Comparison of ENCODE assay signal across 8 mouse cellular contexts in the genomic region with DNA sequence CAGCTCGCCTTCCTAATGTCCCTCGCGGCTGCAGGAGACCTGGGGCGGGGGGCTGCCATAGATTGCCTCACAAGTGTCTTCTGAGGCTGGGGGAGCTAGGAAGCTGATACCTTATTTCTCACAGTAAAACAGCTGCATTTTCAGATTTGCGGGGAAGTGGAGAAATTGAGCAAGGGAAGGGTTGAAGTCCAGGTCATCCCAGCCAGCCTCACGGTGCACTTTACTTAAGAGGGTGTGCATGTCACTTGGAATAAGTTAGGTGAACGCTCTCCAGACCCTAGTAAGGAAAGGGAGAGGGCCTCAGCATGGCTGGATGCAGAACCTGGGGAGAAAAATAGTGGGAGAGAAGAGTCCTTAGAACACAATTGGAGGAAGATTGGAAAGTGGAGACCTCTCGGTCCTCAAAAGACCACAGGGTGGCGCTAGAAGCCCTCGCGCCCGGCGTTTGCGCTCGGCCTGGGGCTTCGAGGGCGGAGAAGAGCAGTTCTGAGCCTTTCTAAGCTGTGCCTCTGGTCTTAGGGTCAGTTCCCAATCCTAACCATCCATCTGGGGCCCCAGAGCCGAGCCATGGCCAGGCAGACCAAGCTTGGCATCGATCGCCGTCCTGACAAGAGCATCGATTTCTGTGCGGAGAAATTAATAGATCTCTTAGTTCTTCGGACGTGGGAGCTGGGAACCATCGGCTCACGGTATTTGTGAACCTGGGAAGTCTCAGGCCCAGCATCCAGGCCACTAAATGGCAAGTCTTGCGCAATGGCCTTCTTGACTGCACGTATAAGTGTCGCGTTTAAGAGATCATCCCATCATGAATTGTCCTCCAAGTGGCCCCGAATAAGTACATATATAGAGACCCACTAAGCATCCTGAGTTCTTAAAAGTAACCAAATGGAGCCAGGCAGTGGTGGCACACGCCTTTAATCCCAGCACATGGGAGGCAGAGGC. TPM values are rescaled to one million over a fixed set of nuclear protein-coding genes. Genes with fewer than 3 reads are reported as not detected.
A peak's percentile ranks its signal among the peaks of the same experiment; 100 is the strongest.
DNase-seq lines count a peak whose midpoint lies in the region; ATAC-seq lines count a peak whose summit lies in the region.

No protein-coding gene starts in this region.

- ATAC-seq in liver, embryonic 13.5 days (ENCODE audit: low read depth) = no peak

- H3K27ac ChIP-seq in liver, embryonic 13.5 days = no peak overlapping the region

- DNase-seq in CD4-positive, CD25-positive, alpha-beta regulatory T cell, adult 2 months (ENCODE audit: low read depth, low spot score) = peak; percentile 80
- peak; percentile 57 to 58 for DNase-seq in adrenal gland, adult 18-20 months (ENCODE audit: low spot score in 2 of 2)
- DNase-seq in embryo, embryonic 11.5 days (ENCODE audit: low read depth, low spot score) = peak; percentile 48
- peak; percentile 51 for DNase-seq in heart, adult 8-10 months (ENCODE audit: low spot score)
- DNase-seq in kidney, adult 9 months = peak; percentile 59
- DNase-seq in liver, embryonic 13.5 days = peak; percentile 6
- peak; percentile 52 to 59 for DNase-seq in natural killer cell, adult 2 months (ENCODE audit: low spot score in 2 of 2)
- peak; percentile 82 for DNase-seq in testis, postnatal 10 days (ENCODE audit: low spot score)

- no peaks in the 10 kb centered on the region for H3K36me3 ChIP-seq in liver, embryonic 13.5 days

- H3K4me3 ChIP-seq in liver, embryonic 13.5 days (replicated peaks) = peak overlapping the region; percentile 30

- H3K4me1 ChIP-seq in liver, embryonic 13.5 days (replicated peaks) = peaks cover 9% of the 10 kb centered on the region

- peak overlapping the region; percentile 45 for H3K4me2 ChIP-seq in liver, embryonic 13.5 days

- H3K9me3 ChIP-seq in liver, embryonic 13.5 days (replicated peaks) = no peaks in the 10 kb centered on the region

- H3K9ac ChIP-seq in liver, embryonic 13.5 days = no peak overlapping the region

- 12% methylated on average over 33 of the region's 33 CpGs for WGBS in liver, embryonic 13.5 days (ENCODE audit: insufficient replicate concordance)

- peaks cover 99% of the 10 kb centered on the region for H3K27me3 ChIP-seq in liver, embryonic 13.5 days

RNA-seq across cellular contexts. Expression of a gene that starts 0.6 kb away (rescaled TPM):
- total RNA-seq in adrenal gland, adult 18-20 months (2021) = 10 to 100 TPM in 1 of 2 experiments, 1 to 10 TPM in 1; 7.1 to 12.5 TPM
- under 1 TPM in 3 of 4 experiments, not detected in 1; 0.16 to 0.30 (median 0.19) TPM for total RNA-seq in heart, adult 8-10 months (2022)
- polyA plus RNA-seq in liver, embryonic 13.5 days (2015; fragmentation: Nextera tagmentation; extraction: Ambion mirVana) = 0.20 and 0.27 TPM in 2 replicates

RNA-seq across cellular contexts. Expression of a gene that starts 1.1 kb away (rescaled TPM):
- total RNA-seq in adrenal gland, adult 18-20 months (2021) = 1 to 10 TPM in 1 of 2 experiments, under 1 TPM in 1; 0.76 to 1.2 TPM
- not detected for total RNA-seq in heart, adult 8-10 months (2022)
- polyA plus RNA-seq in liver, embryonic 13.5 days (2015; fragmentation: Nextera tagmentation; extraction: Ambion mirVana) = 0.03 TPM in 1 of 2 replicates, not detected in the other

RNA-seq across cellular contexts. Expression of a gene that starts 28.5 kb away (rescaled TPM):
- 10 to 100 TPM; 20.0 to 20.8 TPM for total RNA-seq in adrenal gland, adult 18-20 months (2021)
- total RNA-seq in heart, adult 8-10 months (2022) = 10 to 100 TPM; 14.0 to 19.9 (median 15.4) TPM
- polyA plus RNA-seq in liver, embryonic 13.5 days (2015; fragmentation: Nextera tagmentation; extraction: Ambion mirVana) = 5.0 and 5.3 TPM in 2 replicates

RNA-seq across cellular contexts. Expression of a gene that starts 47.2 kb away (rescaled TPM):
- total RNA-seq in adrenal gland, adult 18-20 months (2021) = under 1 TPM; 0.38 to 0.63 TPM
- total RNA-seq in heart, adult 8-10 months (2022) = under 1 TPM in 3 of 4 experiments, not detected in 1; 0.09 to 0.31 (median 0.13) TPM
- 0.10 and 0.15 TPM in 2 replicates for polyA plus RNA-seq in liver, embryonic 13.5 days (2015; fragmentation: Nextera tagmentation; extraction: Ambion mirVana)

RNA-seq across cellular contexts. Expression of a gene that starts 50.9 kb away (rescaled TPM):
- total RNA-seq in adrenal gland, adult 18-20 months (2021) = under 1 TPM; 0.33 to 0.80 TPM
- under 1 TPM in 2 of 4 experiments, not detected in 2; 0.06 to 0.16 TPM for total RNA-seq in heart, adult 8-10 months (2022)
- 0.17 TPM in 1 of 2 replicates, not detected in the other for polyA plus RNA-seq in liver, embryonic 13.5 days (2015; fragmentation: Nextera tagmentation; extraction: Ambion mirVana)

Comparison
In these comparisons a context has a peak if more than half of its experiments do, and no peak if none do; other contexts are left out.
1. DNase-seq: peak in every context shown above with its lines; median percentile 82 in testis, postnatal 10 days; 80 in CD4-positive, CD25-positive, alpha-beta regulatory T cell, adult 2 months; 59 in kidney, adult 9 months; 58 in adrenal gland, adult 18-20 months; 56 in natural killer cell, adult 2 months; 51 in heart, adult 8-10 months; 48 in embryo, embryonic 11.5 days; 6 in liver, embryonic 13.5 days.
2. RNA of a gene that starts 0.6 kb away (total RNA-seq): 7.1 to 12.5 TPM in adrenal gland, adult 18-20 months; 0.16 to 0.30 TPM in heart, adult 8-10 months; every median in the first group is over 4 times any median in the second.